Mouse (Mus musculus) urinary bladder, postnatal 25 days (tissue): ENCODE measurements around the gene Rbl1.

Experiments
- DNase-seq: peaks from one replicate; pipeline ENCODE4 v3.0.0; 2022; ENCODE audit warnings: low spot score

Rbl1 gene

GRCm38 (mm10) chr2:157133769-157134478, 70.4 kb downstream of the Rbl1 start:
- DNase-seq: no peak

GRCm38 (mm10) chr2:157132686-157133540, 71.4 kb downstream of the Rbl1 start:
- no peak for DNase-seq

- no peak for DNase-seq
Measured at GRCm38 (mm10) chr2:157132086-157132485, 72.2 kb downstream of the Rbl1 start.

GRCm38 (mm10) chr2:157130813-157131514, 73.4 kb downstream of the Rbl1 start:
- DNase-seq: no peak

GRCm38 (mm10) chr2:157129601-157130164, 74.7 kb downstream of the Rbl1 start:
- no peak for DNase-seq

- no peak for DNase-seq
Measured at GRCm38 (mm10) chr2:157129096-157129495, 75.2 kb downstream of the Rbl1 start.

- no peak for DNase-seq
Measured at GRCm38 (mm10) chr2:157128072-157128471, 76.3 kb downstream of the Rbl1 start.

- no peak for DNase-seq
Measured at GRCm38 (mm10) chr2:157127370-157127769, 77.0 kb downstream of the Rbl1 start.

- no peak for DNase-seq
Measured at GRCm38 (mm10) chr2:157125246-157125645, 79.1 kb downstream of the Rbl1 start.

GRCm38 (mm10) chr2:157121766-157122165, 82.6 kb downstream of the Rbl1 start:
- DNase-seq: no peak

- DNase-seq: no peak
Measured at GRCm38 (mm10) chr2:157119075-157119474, 85.3 kb downstream of the Rbl1 start.

- DNase-seq: no peak
Measured at GRCm38 (mm10) chr2:157118556-157118955, 85.8 kb downstream of the Rbl1 start.

- DNase-seq: no peak
Measured at GRCm38 (mm10) chr2:157116964-157117363, 87.4 kb downstream of the Rbl1 start.

- DNase-seq: no peak
Measured at GRCm38 (mm10) chr2:157108236-157108635, 96.1 kb downstream of the Rbl1 start.

- DNase-seq: no peak
Measured at GRCm38 (mm10) chr2:157104454-157104853, 99.9 kb downstream of the Rbl1 start.

- DNase-seq: no peak
Measured at GRCm38 (mm10) chr2:157102256-157102655, 102.1 kb downstream of the Rbl1 start.

GRCm38 (mm10) chr2:157101650-157102049, 102.7 kb downstream of the Rbl1 start:
- no peak for DNase-seq

- no peak for DNase-seq
Measured at GRCm38 (mm10) chr2:157100319-157100605, 104.1 kb downstream of the Rbl1 start.

- DNase-seq: no peak
Measured at GRCm38 (mm10) chr2:157099532-157100318, 104.6 kb downstream of the Rbl1 start.
